Mouse (Mus musculus) liver, embryonic 14.5 days (tissue): ENCODE measurements around the gene Mtm1. TPM values are rescaled to one million over a fixed set of nuclear protein-coding genes. Genes with fewer than 3 reads are reported as not detected.
A peak's percentile ranks its signal among the peaks of the same experiment; 100 is the strongest.
"Not testable (repeated sequence)": the region's sequence is repeated elsewhere in the genome, so short reads cannot be mapped to it uniquely, and the experiment has no call there.

Experiments
- ATAC-seq: fragments of 200-750 bp; cut with Nextera tagmentation; 2 replicates; pipeline ENCODE4 v1.8.0; 2017; ENCODE audit warnings: moderate number of reproducible peaks, mild to moderate bottlenecking, moderate library complexity; ENCODE audit not compliant: insufficient read depth
- DNase-seq, 3 experiments: peaks; one replicate each; pipeline ENCODE4 v3.0.0-alpha.2; 2012 to 2013; ENCODE audit warnings: low read depth in 3 of 3, low spot score in 3 of 3
- H3K27ac ChIP-seq: fragments of 300-500 bp; sonication (generic); 2 replicates; pipeline ENCODE4 v1.5.1; 2014; ENCODE audit warnings: moderate library complexity, mild to moderate bottlenecking, control low read depth, inconsistent platforms
- H3K27me3 ChIP-seq: fragments of 300-500 bp; sonication (generic); 2 replicates; pipeline ENCODE4 v1.6.1; 2014; ENCODE audit warnings: mild to moderate bottlenecking, low read length, moderate library complexity; ENCODE audit not compliant: control insufficient read depth, insufficient read depth
- H3K36me3 ChIP-seq: fragments of 300-500 bp; sonication (generic); replicated peaks from 2 replicates; pipeline ENCODE4 v1.6.1; 2014; ENCODE audit warnings: low read depth; ENCODE audit not compliant: control insufficient read depth, insufficient read depth
- H3K4me1 ChIP-seq, 2 experiments: fragments of 200-500 bp in 1 of 2; fragments of 300-500 bp in 1 of 2; sonication (generic) in 1 of 2; replicated peaks; 2 replicates each; pipeline ENCODE4 v1.6.1; 2012 to 2014; ENCODE audit warnings: antibody characterized with exemption in 1 of 2, inconsistent platforms in 1 of 2, low read length in 1 of 2; ENCODE audit not compliant: control insufficient read depth in 2 of 2, insufficient read depth in 2 of 2
- H3K4me2 ChIP-seq: fragments of 300-500 bp; sonication (generic); 2 replicates; pipeline ENCODE4 v1.6.1; 2014; ENCODE audit warnings: low read depth, mild to moderate bottlenecking, control low read depth, moderate library complexity
- H3K4me3 ChIP-seq, 2 experiments: fragments of 200-500 bp in 1 of 2; fragments of 300-500 bp in 1 of 2; sonication (generic) in 1 of 2; 2 replicates each; pipeline ENCODE4 v1.5.1; 2012 to 2014; ENCODE audit warnings: low read depth in 2 of 2, low read length in 2 of 2, mild to moderate bottlenecking in 2 of 2, control low read depth in 1 of 2, inconsistent platforms in 1 of 2, moderate library complexity in 1 of 2; ENCODE audit not compliant: insufficient read depth in 1 of 2
- H3K9ac ChIP-seq: fragments of 300-500 bp; sonication (generic); replicated peaks from 2 replicates; pipeline ENCODE4 v1.6.1; 2014; ENCODE audit warnings: mild to moderate bottlenecking, control low read depth, moderate library complexity
- H3K9me3 ChIP-seq: fragments of 300-500 bp; sonication (generic); 2 replicates; pipeline ENCODE4 v1.6.1; 2016; ENCODE audit warnings: low read length, mixed read lengths; ENCODE audit not compliant: control insufficient read depth
- CTCF ChIP-seq: IDR thresholded peaks from 2 replicates; pipeline ENCODE4 v1.5.1; 2016; ENCODE audit warnings: antibody characterized with exemption, low read depth, control low read depth
- EP300 ChIP-seq: IDR thresholded peaks from 2 replicates; pipeline ENCODE4 v1.6.1; 2016; ENCODE audit warnings: antibody characterized with exemption, low read depth
- WGBS: fragments of 180-500 bp; shearing (Covaris S2); extraction: QIAGEN DNeasy Blood & Tissue Kit; methylation state at CpG from one replicate; pipeline ENCODE4 v1.1.7; 2014; ENCODE audit not compliant: insufficient replicate concordance; 5-methylcytosine and 5-hydroxymethylcytosine counted together
- polyA plus RNA-seq, 2 experiments: library from polyadenylated mRNA; depleted of rRNA in 1 of 2; stranded (reverse) in 1 of 2; unstranded in 1 of 2; fragments of >200 nt; fragmentation: Nextera tagmentation in 1 of 2; extraction: Ambion mirVana in 1 of 2; gene quantifications; 2 replicates each; pipeline versions ENCODE4 v1.2.1 to v1.2.3; 2012 to 2014

Mtm1 gene
- polyA plus RNA-seq, 2 experiments: 1.8 to 3.2 TPM

- 65% methylated on average over 2 of the region's 2 CpGs for WGBS
- no peaks in the 10 kb centered on the region for H3K9me3 ChIP-seq
- no peak overlapping the region for H3K4me3 ChIP-seq
- no peak overlapping the region for H3K27ac ChIP-seq
- no peak for DNase-seq
- ATAC-seq: no peak
- no peak overlapping the region for H3K4me2 ChIP-seq
- no peaks in the 10 kb centered on the region for H3K27me3 ChIP-seq
- no peak for TF ChIP-seq EP300
- TF ChIP-seq CTCF: no peak
- no peaks in the 10 kb centered on the region for H3K36me3 ChIP-seq
- H3K9ac ChIP-seq: no peak overlapping the region
- H3K4me1 ChIP-seq: no peaks in the 10 kb centered on the region
These were observed 85.4 kb downstream of the Mtm1 start for GRCm38 (mm10) chrX:71296005-71296404.

- Histone ChIP-seq H3K9ac (no peak overlapping the region), H3K36me3 (no peaks in the 10 kb centered on the region), H3K27me3 (no peaks in the 10 kb centered on the region), H3K4me3 (no peak overlapping the region), H3K27ac (no peak overlapping the region), H3K4me2 (no peak overlapping the region), H3K9me3 (no peaks in the 10 kb centered on the region), H3K4me1 (no peaks in the 10 kb centered on the region)
- TF ChIP-seq CTCF (no peak), EP300 (no peak)
- DNase-seq (no peak), ATAC-seq (no peak)
- 78% methylated on average over 5 of the region's 5 CpGs for WGBS
These were observed 91.6 kb downstream of the Mtm1 start for GRCm38 (mm10) chrX:71302148-71302547.

- H3K27me3 ChIP-seq: no peaks in the 10 kb centered on the region
- no peak overlapping the region for H3K4me2 ChIP-seq
- 33% methylated on average over 8 of the region's 8 CpGs for WGBS
- DNase-seq (peak; percentile 3 to 4 (median 4)), ATAC-seq (no peak)
- H3K36me3 ChIP-seq: no peaks in the 10 kb centered on the region
- H3K27ac ChIP-seq: no peak overlapping the region
- no peak overlapping the region for H3K9ac ChIP-seq
- no peaks in the 10 kb centered on the region for H3K9me3 ChIP-seq
- H3K4me3 ChIP-seq: no peak overlapping the region
- TF ChIP-seq CTCF: peak; percentile 75
- TF ChIP-seq EP300: no peak
- no peaks in the 10 kb centered on the region for H3K4me1 ChIP-seq
These were observed 100.7 kb downstream of the Mtm1 start for GRCm38 (mm10) chrX:71311229-71311628.

- H3K4me3 ChIP-seq: no peak overlapping the region
- no peaks in the 10 kb centered on the region for H3K4me1 ChIP-seq
- H3K9ac ChIP-seq: no peak overlapping the region
- 64% methylated on average over 5 of the region's 5 CpGs for WGBS
- H3K9me3 ChIP-seq: no peaks in the 10 kb centered on the region
- ATAC-seq: no peak
- TF ChIP-seq CTCF (no peak), EP300 (no peak)
- no peaks in the 10 kb centered on the region for H3K27me3 ChIP-seq
- H3K27ac ChIP-seq: no peak overlapping the region
- no peaks in the 10 kb centered on the region for H3K36me3 ChIP-seq
- no peak overlapping the region for H3K4me2 ChIP-seq
- no peak for DNase-seq
These were observed 103.8 kb downstream of the Mtm1 start for GRCm38 (mm10) chrX:71314380-71314779.

- H3K27ac ChIP-seq: no peak overlapping the region
- 33% methylated on average over 1 of the region's 1 CpGs for WGBS
- H3K9me3 ChIP-seq: no peaks in the 10 kb centered on the region
- no peak for TF ChIP-seq EP300
- TF ChIP-seq CTCF: peak; percentile 39; the same call in 1 of the 2 replicates
- no peak overlapping the region for H3K4me3 ChIP-seq
- no peaks in the 10 kb centered on the region for H3K4me1 ChIP-seq
- H3K27me3 ChIP-seq: no peaks in the 10 kb centered on the region
- no peak overlapping the region for H3K9ac ChIP-seq
- H3K36me3 ChIP-seq: no peaks in the 10 kb centered on the region
- H3K4me2 ChIP-seq: no peak overlapping the region
- ATAC-seq (no peak), DNase-seq (no peak)
These were observed 141.5 kb downstream of the Mtm1 start for GRCm38 (mm10) chrX:71352033-71352432.

- TF ChIP-seq EP300 (no peak), CTCF (no peak)
- H3K4me3 ChIP-seq: no peak overlapping the region
- no peaks in the 10 kb centered on the region for H3K4me1 ChIP-seq
- ATAC-seq (no peak), DNase-seq (no peak)
- H3K4me2 ChIP-seq: no peak overlapping the region
- no peaks in the 10 kb centered on the region for H3K9me3 ChIP-seq
- no peaks in the 10 kb centered on the region for H3K27me3 ChIP-seq
- no peaks in the 10 kb centered on the region for H3K36me3 ChIP-seq
- WGBS: 19% methylated on average over 1 of the region's 1 CpGs
- H3K27ac ChIP-seq: no peak overlapping the region
- no peak overlapping the region for H3K9ac ChIP-seq
These were observed 144.8 kb downstream of the Mtm1 start for GRCm38 (mm10) chrX:71355331-71355730.

- not testable (repeated sequence) for H3K9me3 ChIP-seq, H3K4me3 ChIP-seq, DNase-seq, H3K27ac ChIP-seq, H3K36me3 ChIP-seq, ATAC-seq, H3K4me1 ChIP-seq, H3K4me2 ChIP-seq, H3K27me3 ChIP-seq, H3K9ac ChIP-seq
- WGBS: 78% methylated on average over 10 of the region's 10 CpGs
These were observed 151.2 kb downstream of the Mtm1 start for GRCm38 (mm10) chrX:71361793-71362192.
